Mouse (Mus musculus): ENCODE results near the gene Cxcl3. TPM values are rescaled to one million over a fixed set of nuclear protein-coding genes. Genes with fewer than 3 reads are reported as not detected.
"Not testable (repeated sequence)": the region's sequence is repeated elsewhere in the genome, so short reads cannot be mapped to it uniquely, and the experiment has no call there.

Cxcl3 gene
- polyA plus RNA-seq, 1 experiment, result not detected

GRCm38 (mm10) chr5:90789306-90790073 is 3.6 kb downstream of the Cxcl3 start:
- DNase-seq (ENCODE audit: extremely low spot score in 1 of 2, low spot score in 1 of 2), result no peak

- DNase-seq (ENCODE audit: extremely low spot score in 1 of 2, low spot score in 1 of 2), result no peak
These were observed 4.2 kb downstream of the Cxcl3 start for GRCm38 (mm10) chr5:90790074-90790502.

- DNase-seq (ENCODE audit: extremely low spot score in 1 of 2, low spot score in 1 of 2), result no peak
These were observed 8.3 kb downstream of the Cxcl3 start, which contains the start of gene Cxcl15 for GRCm38 (mm10) chr5:90794195-90794625. Gene Cxcl15 (plus strand): TSS chr5:90794534.

GRCm38 (mm10) chr5:90795392-90795791 is 9.5 kb downstream of the Cxcl3 start:
- not testable (repeated sequence) for DNase-seq (ENCODE audit: extremely low spot score in 1 of 2, low spot score in 1 of 2)

GRCm38 (mm10) chr5:90804574-90804973 is 18.7 kb downstream of the Cxcl3 start:
- no peak for DNase-seq (ENCODE audit: extremely low spot score in 1 of 2, low spot score in 1 of 2)

- DNase-seq (ENCODE audit: extremely low spot score in 1 of 2, low spot score in 1 of 2), result no peak
These were observed 20.1 kb downstream of the Cxcl3 start for GRCm38 (mm10) chr5:90806050-90806449.

- no peak for DNase-seq (ENCODE audit: extremely low spot score in 1 of 2, low spot score in 1 of 2)
These were observed 21.5 kb downstream of the Cxcl3 start for GRCm38 (mm10) chr5:90807176-90807950.

- no peak for DNase-seq (ENCODE audit: extremely low spot score in 1 of 2, low spot score in 1 of 2)
These were observed 33.9 kb downstream of the Cxcl3 start for GRCm38 (mm10) chr5:90819756-90820155.

- no peak for DNase-seq (ENCODE audit: extremely low spot score in 1 of 2, low spot score in 1 of 2)
These were observed 46.4 kb downstream of the Cxcl3 start for GRCm38 (mm10) chr5:90832145-90832767.

- no peak for DNase-seq (ENCODE audit: extremely low spot score in 1 of 2, low spot score in 1 of 2)
These were observed 47.0 kb downstream of the Cxcl3 start for GRCm38 (mm10) chr5:90832768-90833388.

GRCm38 (mm10) chr5:90834436-90834835 is 48.5 kb downstream of the Cxcl3 start:
- DNase-seq (ENCODE audit: extremely low spot score in 1 of 2, low spot score in 1 of 2), result no peak

- DNase-seq (ENCODE audit: extremely low spot score in 1 of 2, low spot score in 1 of 2), result no peak
These were observed 52.7 kb downstream of the Cxcl3 start for GRCm38 (mm10) chr5:90838582-90838981.

Other genes with a start within 250 kb of the Cxcl3 start
- 0.04 and 0.10 TPM in 2 replicates for gene 5830473C10Rik, start 225.0 kb upstream of the Cxcl3 start, polyA plus RNA-seq (2012; rRNA removed)
- 0.32 and 0.34 TPM in 2 replicates for gene Rassf6, start 145.4 kb upstream of the Cxcl3 start, polyA plus RNA-seq (2012; rRNA removed)
- 1.5 and 1.6 TPM in 2 replicates for gene Cxcl5, start 26.7 kb upstream of the Cxcl3 start, polyA plus RNA-seq (2012; rRNA removed)
- gene Ppbp, start 17.6 kb upstream of the Cxcl3 start, polyA plus RNA-seq (2012; rRNA removed), result 0.13 and 0.22 TPM in 2 replicates
- gene Pf4, start 13.7 kb upstream of the Cxcl3 start, polyA plus RNA-seq (2012; rRNA removed), result 5.0 and 5.2 TPM in 2 replicates
- gene Cxcl15, start 8.4 kb downstream of the Cxcl3 start, polyA plus RNA-seq (2012; rRNA removed), result not detected in 2 replicates
- gene Cxcl1, start 105.1 kb downstream of the Cxcl3 start, polyA plus RNA-seq (2012; rRNA removed), result 0.32 and 0.46 TPM in 2 replicates
- 0.08 TPM in 1 of 2 replicates, not detected in the other for gene Cxcl2, start 117.8 kb downstream of the Cxcl3 start, polyA plus RNA-seq (2012; rRNA removed)
- gene Mthfd2l, start 145.0 kb downstream of the Cxcl3 start, polyA plus RNA-seq (2012; rRNA removed), result 19.0 and 23.6 TPM in 2 replicates
- gene Epgn, start 241.4 kb downstream of the Cxcl3 start, polyA plus RNA-seq (2012; rRNA removed), result 0.04 and 0.08 TPM in 2 replicates